Mouse (Mus musculus) heart, postnatal 0 days (tissue): Measurements from ENCODE around the gene Taar8a.

ENCODE experiments used
- CTCF ChIP-seq: IDR thresholded peaks from 2 replicates; pipeline ENCODE4 v1.5.1; 2016; ENCODE audit warnings: antibody characterized with exemption, control low read depth, low read depth
- EP300 ChIP-seq: IDR thresholded peaks from 2 replicates; pipeline ENCODE4 v1.6.1; 2016; ENCODE audit warnings: antibody characterized with exemption, low read depth

DNA sequence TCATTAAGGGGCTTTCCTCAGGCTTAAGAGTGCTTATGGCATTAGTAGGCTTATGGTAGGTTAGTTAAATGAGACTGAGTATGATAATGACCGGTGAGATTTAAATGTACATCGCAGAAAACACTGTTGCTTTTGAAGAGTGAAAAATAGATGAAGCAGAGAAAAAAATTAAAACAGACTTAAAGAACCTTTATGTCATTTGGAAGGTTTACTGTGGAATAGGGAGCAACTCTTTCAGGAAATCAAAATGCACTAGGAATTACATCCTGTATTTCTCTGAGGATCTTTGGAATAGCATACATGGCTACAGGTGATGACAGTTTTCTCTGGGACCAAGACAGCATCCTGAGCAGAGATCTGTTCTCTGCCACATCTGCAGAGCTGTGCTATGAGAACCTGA is 39.0 kb upstream of the Taar8a start, which contains the start of gene Taar7e:
- TF ChIP-seq EP300 = no peak
- no peak for TF ChIP-seq CTCF
